Mouse (Mus musculus): ENCODE results near the gene Nisch.

The Nisch gene

GRCm38 (mm10) chr14:31129326-31130235 is 87.2 kb downstream of the Nisch start:
- no peak for DNase-seq

- DNase-seq, result peak; percentile 98
These were observed 87.9 kb downstream of the Nisch start, which contains the start of gene Smim4 for GRCm38 (mm10) chr14:31128826-31129219. TSS of gene Smim4 (minus strand) at chr14:31128956.

GRCm38 (mm10) chr14:31128101-31128825 is 88.5 kb downstream of the Nisch start:
- peak; percentile 78 for DNase-seq

- DNase-seq, result no peak
These were observed 89.9 kb downstream of the Nisch start for GRCm38 (mm10) chr14:31126826-31127225.

GRCm38 (mm10) chr14:31125106-31126075 is 91.4 kb downstream of the Nisch start:
- no peak for DNase-seq

All from lung, postnatal 14 days (tissue).